Mouse (Mus musculus) gonadal fat pad, adult 2 months (tissue): ENCODE data around the gene Islr. TPM values are rescaled to one million over a fixed set of nuclear protein-coding genes. Genes with fewer than 3 reads are reported as not detected.

Experiments used
- DNase-seq: peaks from one replicate; pipeline ENCODE4 v3.0.0-alpha.2; 2012; ENCODE audit warnings: low read depth
- polyA plus RNA-seq: library from polyadenylated mRNA; depleted of rRNA; stranded (reverse); fragments of >200 nt; gene quantifications from 2 replicates; pipeline ENCODE4 v1.2.3, GENCODE M21; 2012; rRNA removed

Gene Islr
- polyA plus RNA-seq, 1 experiment, result 133 TPM

GRCm38 (mm10) chr9:58112866-58113278 is 91.2 kb downstream of the Islr start:
- no peak for DNase-seq

- no peak for DNase-seq
These were observed 91.8 kb downstream of the Islr start for GRCm38 (mm10) chr9:58112321-58112751.

- no peak for DNase-seq
These were observed 92.7 kb downstream of the Islr start for GRCm38 (mm10) chr9:58111431-58111830.

GRCm38 (mm10) chr9:58110787-58111186 is 93.3 kb downstream of the Islr start:
- no peak for DNase-seq

- DNase-seq, result no peak
These were observed 96.6 kb downstream of the Islr start for GRCm38 (mm10) chr9:58107494-58107893.

Other genes with a start within 250 kb of the Islr start
- gene Cyp11a1, start 197.9 kb downstream of the Islr start, polyA plus RNA-seq, result 0.32 and 1.1 TPM in 2 replicates
- gene Stra6, start 140.5 kb downstream of the Islr start, polyA plus RNA-seq, result 7.3 and 9.6 TPM in 2 replicates
- gene Ccdc33, start 85.5 kb downstream of the Islr start, polyA plus RNA-seq, result 1.5 and 1.7 TPM in 2 replicates
- gene Islr2, start within 50 bp of the Islr start, polyA plus RNA-seq, result 2.0 and 2.2 TPM in 2 replicates
- gene Pml, start 45.5 kb upstream of the Islr start, polyA plus RNA-seq, result 18.7 and 22.4 TPM in 2 replicates
- 32.8 and 42.0 TPM in 2 replicates for gene Stoml1, start 48.9 kb upstream of the Islr start, polyA plus RNA-seq
- 70.7 and 74.1 TPM in 2 replicates for gene Loxl1, start 108.9 kb upstream of the Islr start, polyA plus RNA-seq
- gene Tbc1d21, start 166.1 kb upstream of the Islr start, polyA plus RNA-seq, result 0.50 and 0.77 TPM in 2 replicates